Mouse (Mus musculus): ENCODE results near the gene Thop1.

- TF ChIP-seq GATA1 (IDR thresholded peaks at IDR 0.05; ENCODE audit: low read length) (no peak), TAL1 (IDR thresholded peaks at IDR 0.05; ENCODE audit: low read length) (no peak)
Observed at GRCm38 (mm10) chr10:81123500-81123899, 53.7 kb downstream of the Thop1 start.
